Mouse (Mus musculus) heart, postnatal 0 days (tissue): ENCODE measurements around the gene Mustn1. TPM values are rescaled to one million over a fixed set of nuclear protein-coding genes. Genes with fewer than 3 reads are reported as not detected.

Experiments used
- ATAC-seq: fragments of 200-750 bp; cut with Nextera tagmentation; 2 replicates; pipeline ENCODE4 v1.8.0; 2017; ENCODE audit warnings: low read depth, moderate number of reproducible peaks, moderate library complexity; ENCODE audit not compliant: insufficient read depth
- DNase-seq: peaks from one replicate; pipeline ENCODE4 v3.0.0-alpha.2; 2016; ENCODE audit warnings: low spot score
- H3K27ac ChIP-seq: fragments of 300-500 bp; sonication (generic); 2 replicates; pipeline ENCODE4 v1.5.1; 2014; ENCODE audit warnings: low read depth, mild to moderate bottlenecking
- H3K27me3 ChIP-seq: fragments of 300-500 bp; sonication (generic); 2 replicates; pipeline ENCODE4 v1.6.1; 2014; ENCODE audit warnings: low read length, mixed read lengths; ENCODE audit not compliant: control insufficient read depth, insufficient read depth
- H3K36me3 ChIP-seq: fragments of 300-500 bp; sonication (generic); replicated peaks from 2 replicates; pipeline ENCODE4 v1.6.1; 2014; ENCODE audit warnings: low read length, mixed read lengths; ENCODE audit not compliant: control insufficient read depth, insufficient read depth
- H3K4me1 ChIP-seq: fragments of 300-500 bp; sonication (generic); 2 replicates; pipeline ENCODE4 v1.6.1; 2014; ENCODE audit warnings: antibody characterized with exemption; ENCODE audit not compliant: control insufficient read depth, insufficient read depth
- H3K4me2 ChIP-seq: fragments of 300-500 bp; sonication (generic); 2 replicates; pipeline ENCODE4 v1.6.1; 2014; ENCODE audit warnings: low read depth, mild to moderate bottlenecking, low read length, moderate library complexity
- H3K4me3 ChIP-seq: fragments of 300-500 bp; sonication (generic); 2 replicates; pipeline ENCODE4 v1.5.1; 2014; ENCODE audit warnings: low read depth, low read length
- H3K9ac ChIP-seq: fragments of 300-500 bp; sonication (generic); replicated peaks from 2 replicates; pipeline ENCODE4 v1.6.1; 2014; ENCODE audit warnings: low read depth, low read length, mixed read lengths
- H3K9me3 ChIP-seq: fragments of 300-500 bp; sonication (generic); replicated peaks from 2 replicates; pipeline ENCODE4 v1.6.1; 2016; ENCODE audit warnings: low read length; ENCODE audit not compliant: control insufficient read depth
- CTCF ChIP-seq: IDR thresholded peaks from 2 replicates; pipeline ENCODE4 v1.5.1; 2016; ENCODE audit warnings: antibody characterized with exemption, control low read depth, low read depth
- EP300 ChIP-seq: IDR thresholded peaks from 2 replicates; pipeline ENCODE4 v1.6.1; 2016; ENCODE audit warnings: antibody characterized with exemption, low read depth
- WGBS: fragments of 180-500 bp; shearing (Covaris S2); extraction: QIAGEN DNeasy Blood & Tissue Kit; methylation state at CpG from one replicate; pipeline ENCODE4 v1.1.7; 2014; 5-methylcytosine and 5-hydroxymethylcytosine counted together
- polyA plus RNA-seq: library from polyadenylated mRNA; unstranded; fragments of >200 nt; fragmentation: Nextera tagmentation; extraction: Ambion mirVana; gene quantifications from 2 replicates; pipeline ENCODE4 v1.2.1, GENCODE M21; 2015
- total RNA-seq: library from RNA; depleted of rRNA; stranded (reverse); fragments of >200 nt; gene quantifications from 2 replicates; pipeline ENCODE4 v1.2.3, GENCODE M21; 2014; ENCODE audit warnings: low replicate concordance

Mustn1 gene
- total and polyA plus RNA-seq, 2 experiments from 2014 or later: 6.8 to 10.3 TPM

- DNase-seq (no peak), ATAC-seq (no peak)
- H3K4me3 ChIP-seq: no peak overlapping the region
- TF ChIP-seq CTCF (peak; percentile 60), EP300 (no peak)
- H3K9me3 ChIP-seq: no peaks in the 10 kb centered on the region
- H3K36me3 ChIP-seq: peaks cover 8% of the 10 kb centered on the region; the same call in 1 of the 2 replicates
- WGBS: 65% methylated on average over 3 of the region's 3 CpGs
- no peaks in the 10 kb centered on the region for H3K27me3 ChIP-seq
- H3K4me2 ChIP-seq: no peak overlapping the region
- H3K4me1 ChIP-seq: peaks cover 10% of the 10 kb centered on the region
- H3K27ac ChIP-seq: no peak overlapping the region
- H3K9ac ChIP-seq: no peak overlapping the region
Observed at GRCm38 (mm10) chr14:30865311-30865710, 13.7 kb upstream of the Mustn1 start.

- Histone ChIP-seq H3K4me2 (no peak overlapping the region), H3K4me3 (no peak overlapping the region), H3K27me3 (no peaks in the 10 kb centered on the region), H3K9ac (no peak overlapping the region), H3K36me3 (peaks cover 8% of the 10 kb centered on the region; the same call in 1 of the 2 replicates), H3K27ac (no peak overlapping the region), H3K4me1 (peaks cover 13% of the 10 kb centered on the region), H3K9me3 (no peaks in the 10 kb centered on the region)
- TF ChIP-seq EP300 (no peak), CTCF (peak; percentile 91)
- no peak for ATAC-seq
- 22% methylated on average over 5 of the region's 5 CpGs for WGBS
- DNase-seq: peak; percentile 54
Observed at GRCm38 (mm10) chr14:30867042-30867441, 12.0 kb upstream of the Mustn1 start.

GRCm38 (mm10) chr14:30868826-30869225 is 10.2 kb upstream of the Mustn1 start:
- Histone ChIP-seq H3K4me3 (no peak overlapping the region), H3K27me3 (no peaks in the 10 kb centered on the region), H3K36me3 (peaks cover 17% of the 10 kb centered on the region), H3K9me3 (no peaks in the 10 kb centered on the region), H3K4me2 (no peak overlapping the region), H3K9ac (no peak overlapping the region), H3K27ac (peak overlapping the region; percentile 81), H3K4me1 (peaks cover 13% of the 10 kb centered on the region)
- 72% methylated on average over 10 of the region's 10 CpGs for whole genome bisulfite sequencing
- ATAC-seq (no peak), DNase-seq (no peak)
- no peak for TF ChIP-seq EP300

GRCm38 (mm10) chr14:30869391-30869801 is 9.6 kb upstream of the Mustn1 start:
- WGBS: 66% methylated on average over 8 of the region's 8 CpGs
- peak; percentile 25; the same call in 1 of the 2 replicates for ATAC-seq
- Histone ChIP-seq H3K4me3 (no peak overlapping the region), H3K36me3 (peaks cover 19% of the 10 kb centered on the region), H3K4me2 (no peak overlapping the region), H3K27me3 (no peaks in the 10 kb centered on the region), H3K27ac (peak overlapping the region; percentile 81), H3K9ac (0 out of 2 replicates have a peak overlapping the region, but pooled peaks have one; percentile 12), H3K9me3 (no peaks in the 10 kb centered on the region), H3K4me1 (peaks cover 13% of the 10 kb centered on the region)
- TF ChIP-seq EP300 (no peak), CTCF (no peak)
- DNase-seq: no peak

DNA sequence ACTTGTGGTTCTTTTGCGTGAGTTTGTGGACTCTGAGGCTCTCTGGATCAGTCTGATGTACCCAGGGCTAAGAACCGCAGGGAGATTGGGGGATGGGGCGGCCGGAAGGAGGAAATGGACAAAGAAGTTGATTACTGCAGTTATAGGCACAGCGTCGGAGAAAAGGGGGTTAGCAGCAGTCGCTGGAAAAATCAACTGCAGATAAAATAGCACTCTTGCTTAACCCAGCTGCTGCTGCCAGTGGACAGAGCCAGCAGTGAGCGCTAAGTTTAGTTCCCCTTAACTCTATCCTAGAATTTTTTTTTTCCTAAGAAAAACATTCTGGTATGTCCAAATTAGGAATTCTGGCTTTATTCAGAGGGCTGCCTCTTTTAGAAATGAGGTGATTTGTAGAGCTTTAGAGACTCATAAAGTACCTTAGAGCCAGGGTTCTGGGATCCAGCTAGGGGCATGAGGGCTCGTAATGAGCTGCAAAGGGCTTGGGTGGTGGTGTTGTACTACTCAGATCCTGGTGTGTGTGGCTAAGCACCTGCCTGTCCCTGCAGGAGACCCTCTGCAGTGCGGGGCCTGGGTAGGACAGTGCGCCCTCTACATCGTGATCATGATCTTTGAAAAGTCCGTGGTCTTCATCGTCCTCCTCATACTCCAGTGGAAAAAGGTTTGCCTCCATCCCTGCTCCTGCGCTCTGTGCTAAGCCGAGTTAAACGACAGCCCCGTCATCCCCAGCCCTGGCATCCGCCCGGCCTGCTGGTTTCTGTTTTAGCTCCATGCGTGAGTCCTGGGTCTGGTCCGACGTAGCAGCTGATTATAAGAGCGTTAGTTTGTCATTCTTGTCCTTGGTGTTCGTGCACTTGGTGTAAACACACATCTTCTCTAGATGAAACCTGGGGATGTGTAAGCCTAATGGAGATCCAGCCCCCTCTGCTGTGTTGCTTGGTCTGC is 8.5 kb upstream of the Mustn1 start:
- peaks cover 13% of the 10 kb centered on the region for H3K4me1 ChIP-seq
- H3K4me3 ChIP-seq: no peak overlapping the region
- TF ChIP-seq EP300 (no peak), CTCF (no peak)
- H3K4me2 ChIP-seq: no peak overlapping the region
- H3K9me3 ChIP-seq: no peaks in the 10 kb centered on the region
- peak; percentile 55 for DNase-seq
- peak overlapping the region; percentile 81 for H3K27ac ChIP-seq
- H3K27me3 ChIP-seq: no peaks in the 10 kb centered on the region
- WGBS: 45% methylated on average over 25 of the region's 25 CpGs
- H3K36me3 ChIP-seq: peaks cover 22% of the 10 kb centered on the region; the same call in 1 of the 2 replicates
- peak overlapping the region; percentile 12; the same call in 1 of the 2 replicates for H3K9ac ChIP-seq
- ATAC-seq: peak; percentile 31
